Mouse (Mus musculus) ES-Bruce4 (cell line): ENCODE data around the gene Comt. TPM values are rescaled to one million over a fixed set of nuclear protein-coding genes. Genes with fewer than 3 reads are reported as not detected.

Experiments used
- H3K27ac ChIP-seq: 2 replicates; pipeline ENCODE4 v1.5.1; 2012; ENCODE audit warnings: low read length, inconsistent platforms; ENCODE audit not compliant: insufficient read depth
- H3K27me3 ChIP-seq: 2 replicates; pipeline ENCODE4 v1.6.1; 2012; ENCODE audit warnings: mild to moderate bottlenecking, low read length, inconsistent platforms; ENCODE audit not compliant: control insufficient read depth, poor library complexity, insufficient read depth, severe bottlenecking
- H3K36me3 ChIP-seq: 2 replicates; pipeline ENCODE4 v1.6.1; 2012; ENCODE audit warnings: inconsistent platforms, mild to moderate bottlenecking, low read length, moderate library complexity; ENCODE audit not compliant: control insufficient read depth, poor library complexity, insufficient read depth, severe bottlenecking
- H3K4me1 ChIP-seq: one replicate; pipeline ENCODE4 v1.8.1; 2011; ENCODE audit warnings: low read length; ENCODE audit not compliant: control insufficient read depth, insufficient read depth
- H3K4me3 ChIP-seq: 2 replicates; pipeline ENCODE4 v1.5.1; 2011; ENCODE audit warnings: low read depth, mild to moderate bottlenecking, low read length
- H3K9ac ChIP-seq: 2 replicates; pipeline ENCODE4 v1.6.1; 2012; ENCODE audit warnings: low read depth, mild to moderate bottlenecking, inconsistent platforms; ENCODE audit not compliant: poor library complexity, severe bottlenecking
- H3K9me3 ChIP-seq: replicated peaks from 2 replicates; pipeline ENCODE4 v1.6.1; 2012; ENCODE audit warnings: mild to moderate bottlenecking, low read length, inconsistent platforms; ENCODE audit not compliant: control insufficient read depth, poor library complexity, insufficient read depth, severe bottlenecking
- CTCF ChIP-seq: IDR thresholded peaks from one replicate; pipeline ENCODE4 v1.8.1; 2011; ENCODE audit warnings: low read depth, low read length
- EP300 ChIP-seq: IDR thresholded peaks from 2 replicates; pipeline ENCODE4 v1.6.1; 2011; ENCODE audit warnings: low read depth, low read length; ENCODE audit not compliant: insufficient read depth
- POLR2A ChIP-seq: IDR thresholded peaks from one replicate; pipeline ENCODE4 v1.8.1; 2011; ENCODE audit warnings: low read length; ENCODE audit not compliant: insufficient read depth
- polyA plus RNA-seq: library from polyadenylated mRNA; stranded (reverse); fragments of >200 nt; gene quantifications from 2 replicates; pipeline ENCODE4 v1.2.4, GENCODE M21; 2011; ENCODE audit warnings: low read depth; ENCODE audit not compliant: missing spikeins, insufficient read depth, insufficient read length

The Comt gene
- polyA plus RNA-seq, 1 experiment, result 13.6 TPM

DNA sequence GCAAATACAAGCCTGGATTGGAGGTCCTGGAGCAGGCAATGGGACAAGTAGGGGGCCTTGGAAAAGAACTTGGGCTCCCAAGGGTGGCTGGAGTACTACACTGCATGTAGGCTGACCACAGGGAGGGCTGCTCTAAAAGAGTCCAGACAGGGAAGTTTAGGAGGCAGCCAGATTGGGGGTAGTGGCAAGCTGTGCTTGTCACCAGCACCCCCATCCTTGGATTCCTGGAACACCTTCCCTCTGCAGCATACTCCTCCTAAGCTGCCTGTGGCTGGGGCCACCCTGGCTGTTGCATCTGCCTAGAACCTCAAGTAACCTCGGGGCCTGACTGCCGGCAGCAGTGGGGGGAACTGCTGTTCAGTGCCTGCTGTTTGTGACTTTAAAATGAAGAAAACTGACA is 20.8 kb downstream of the Comt start:
- H3K27ac ChIP-seq, result no peak overlapping the region
- no peaks in the 10 kb centered on the region for H3K9me3 ChIP-seq
- H3K36me3 ChIP-seq, result 0 out of 2 replicates have a peak, but pooled peaks cover 3% of the 10 kb centered on the region
- no peaks in the 10 kb centered on the region for H3K27me3 ChIP-seq
- peaks cover 5% of the 10 kb centered on the region for H3K4me1 ChIP-seq
- no peak overlapping the region for H3K9ac ChIP-seq
- H3K4me3 ChIP-seq, result no peak overlapping the region
- no peak for TF ChIP-seq CTCF
- TF ChIP-seq POLR2A, result no peak
- no peak for TF ChIP-seq EP300

DNA sequence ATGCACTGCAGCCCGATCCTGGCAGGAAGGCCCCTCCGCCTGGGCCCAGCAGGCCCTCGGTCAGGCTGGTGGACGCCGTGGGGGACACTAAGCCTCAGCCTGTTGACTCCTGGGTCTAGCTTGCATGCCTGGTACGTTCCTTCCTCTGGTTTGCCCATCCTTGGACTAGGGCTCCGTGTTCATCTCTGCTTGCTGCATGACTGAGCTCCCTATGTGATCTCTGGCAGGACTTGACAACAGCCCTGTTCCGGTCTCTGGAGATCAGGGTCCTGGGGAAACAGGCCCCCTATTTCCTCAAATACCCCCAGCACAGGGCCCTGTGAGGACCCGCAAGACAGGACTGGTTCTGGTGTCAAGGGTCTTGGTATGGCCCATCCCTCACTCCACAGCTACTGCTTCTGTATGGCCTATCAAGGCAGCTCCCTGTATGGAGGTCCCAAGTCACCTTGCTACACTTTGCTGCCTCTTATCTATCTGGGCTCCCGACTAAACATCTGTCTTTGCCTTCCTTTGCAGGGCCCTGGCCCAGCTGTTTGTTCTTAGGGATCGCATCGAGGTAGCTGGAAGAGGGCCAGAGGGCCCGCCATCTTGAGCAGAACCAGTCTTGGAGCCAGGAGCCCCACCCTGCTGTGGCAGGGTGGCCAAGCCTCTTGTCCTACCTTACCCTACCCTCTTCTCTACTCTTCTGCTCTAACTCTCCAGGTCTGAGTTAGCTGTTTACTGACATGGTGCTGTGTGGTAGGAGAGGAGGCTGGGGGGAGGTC is 21.4 kb downstream of the Comt start:
- TF ChIP-seq CTCF (no peak), POLR2A (no peak), EP300 (no peak)
- H3K9ac ChIP-seq, result no peak overlapping the region
- H3K4me1 ChIP-seq, result peaks cover 9% of the 10 kb centered on the region
- H3K4me3 ChIP-seq, result no peak overlapping the region
- no peak overlapping the region for H3K27ac ChIP-seq
- no peaks in the 10 kb centered on the region for H3K9me3 ChIP-seq
- 0 out of 2 replicates have a peak, but pooled peaks cover 3% of the 10 kb centered on the region for H3K36me3 ChIP-seq
- H3K27me3 ChIP-seq, result no peaks in the 10 kb centered on the region

DNA sequence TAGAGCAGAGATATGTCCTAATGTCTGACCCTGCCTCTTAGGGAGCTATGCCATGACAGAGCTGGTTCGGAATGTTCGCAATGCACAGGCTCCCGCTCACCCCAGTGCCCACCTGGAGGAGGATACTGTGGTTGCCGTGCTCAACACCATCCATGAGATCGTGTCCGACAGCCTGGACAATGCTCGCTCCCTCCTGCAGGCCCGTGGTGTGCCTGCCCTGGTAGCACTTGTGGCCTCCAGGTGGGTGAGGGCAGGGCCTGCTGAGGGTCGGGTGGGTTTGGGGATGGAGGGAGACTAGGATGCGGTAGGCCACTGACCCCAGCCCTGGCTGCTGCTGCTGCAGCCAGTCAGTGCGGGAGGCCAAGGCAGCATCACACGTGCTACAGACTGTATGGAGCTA is 23.4 kb downstream of the Comt start:
- no peaks in the 10 kb centered on the region for H3K27me3 ChIP-seq
- 0 out of 2 replicates have a peak, but pooled peaks cover 5% of the 10 kb centered on the region for H3K36me3 ChIP-seq
- peaks cover 9% of the 10 kb centered on the region for H3K4me1 ChIP-seq
- no peaks in the 10 kb centered on the region for H3K9me3 ChIP-seq
- no peak for TF ChIP-seq EP300
- no peak for TF ChIP-seq POLR2A
- H3K27ac ChIP-seq, result no peak overlapping the region
- H3K4me3 ChIP-seq, result no peak overlapping the region
- H3K9ac ChIP-seq, result no peak overlapping the region

- Histone ChIP-seq H3K9ac (no peak overlapping the region), H3K9me3 (no peaks in the 10 kb centered on the region), H3K27me3 (no peaks in the 10 kb centered on the region), H3K4me3 (no peak overlapping the region), H3K36me3 (0 out of 2 replicates have a peak, but pooled peaks cover 10% of the 10 kb centered on the region), H3K4me1 (peaks cover 14% of the 10 kb centered on the region), H3K27ac (no peak overlapping the region)
- TF ChIP-seq EP300 (peak; percentile 74; the same call in 1 of the 2 replicates), CTCF (no peak), POLR2A (no peak)
These were observed 26.0 kb downstream of the Comt start for GRCm38 (mm10) chr16:18400472-18401216.

DNA sequence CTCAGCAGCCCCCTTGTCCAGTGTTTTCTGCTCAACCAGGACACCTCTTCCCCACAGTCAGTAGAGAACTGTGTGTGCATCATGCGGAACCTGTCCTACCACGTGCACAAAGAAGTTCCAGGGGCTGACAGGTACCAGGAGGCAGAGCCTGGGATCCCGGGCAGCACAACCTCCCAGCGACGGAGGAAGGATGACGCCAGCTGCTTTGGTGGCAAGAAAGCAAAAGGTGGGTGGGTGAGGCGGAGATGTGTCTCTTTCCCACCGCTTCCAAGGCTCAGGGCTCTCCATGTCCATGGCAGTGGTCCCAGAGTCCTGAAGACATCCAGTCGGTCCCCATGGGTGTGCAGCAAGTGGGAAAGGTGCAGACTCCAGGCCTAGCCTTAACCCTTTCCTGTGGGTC is 26.6 kb downstream of the Comt start:
- H3K27me3 ChIP-seq, result no peaks in the 10 kb centered on the region
- TF ChIP-seq POLR2A, result no peak
- H3K36me3 ChIP-seq, result 0 out of 2 replicates have a peak, but pooled peaks cover 10% of the 10 kb centered on the region
- H3K4me3 ChIP-seq, result no peak overlapping the region
- no peak overlapping the region for H3K27ac ChIP-seq
- no peaks in the 10 kb centered on the region for H3K9me3 ChIP-seq
- H3K4me1 ChIP-seq, result peaks cover 14% of the 10 kb centered on the region
- no peak overlapping the region for H3K9ac ChIP-seq
